Mouse (Mus musculus): Measurements from ENCODE around the gene Qtrt1. TPM values are rescaled to one million over a fixed set of nuclear protein-coding genes. Genes with fewer than 3 reads are reported as not detected.

Gene Qtrt1
- 46.9 and 55.9 TPM in 2 replicates for polyA plus RNA-seq (2015; fragmentation: Nextera tagmentation; extraction: Ambion mirVana)

DNA sequence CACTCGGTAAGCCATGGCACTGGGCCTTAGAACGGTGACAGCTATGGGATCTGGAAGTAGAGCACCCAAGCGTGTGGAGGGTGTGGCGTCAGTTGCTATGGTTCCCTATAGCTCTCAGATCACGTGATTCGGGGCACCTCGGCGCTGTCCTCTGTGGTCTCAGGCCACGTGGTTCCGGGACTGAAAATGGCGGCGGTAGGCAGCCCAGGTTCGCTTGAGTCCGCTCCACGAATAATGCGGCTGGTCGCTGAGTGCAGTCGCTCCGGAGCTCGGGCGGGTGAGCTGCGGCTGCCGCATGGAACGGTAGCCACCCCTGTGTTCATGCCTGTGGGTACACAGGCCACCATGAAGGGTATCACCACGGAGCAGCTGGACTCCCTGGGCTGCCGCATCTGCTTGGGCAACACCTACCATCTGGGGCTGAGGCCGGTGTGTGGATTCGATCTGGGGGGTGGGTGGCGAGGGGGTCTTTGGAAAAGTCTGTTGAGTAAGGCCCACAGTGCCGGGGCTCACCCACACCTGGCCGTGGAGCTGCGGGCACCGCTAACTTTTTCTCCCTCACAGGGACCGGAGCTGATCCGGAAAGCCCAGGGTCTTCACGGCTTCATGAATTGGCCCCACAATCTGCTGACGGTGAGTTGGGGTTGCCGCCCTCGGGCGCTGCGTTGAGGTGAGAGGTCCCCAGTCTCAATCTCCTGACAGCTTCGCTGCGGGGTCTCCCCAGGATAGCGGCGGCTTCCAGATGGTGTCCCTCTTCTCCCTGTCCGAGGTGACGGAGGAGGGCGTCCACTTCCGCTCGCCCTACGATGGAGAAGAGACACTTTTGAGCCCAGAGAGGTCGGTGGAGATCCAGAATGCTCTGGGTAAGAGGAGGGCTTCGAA, at the start of gene Qtrt1:
Gene Qtrt1 (plus strand): TSS at position 169 of the 882 bp plus-strand sequence.
- no peaks in the 10 kb centered on the region for H3K9me3 ChIP-seq (replicated peaks)
- peaks cover 36% of the 10 kb centered on the region for H3K36me3 ChIP-seq (ENCODE audit: poor library complexity, severe bottlenecking)
- peak within 1 kb of the TSS; percentile 78 for H3K4me3 ChIP-seq
- peak; percentile 97 for ATAC-seq
- H3K27ac ChIP-seq = peak within 1 kb of the TSS; percentile 73
- peak within 1 kb of the TSS; percentile 86 for H3K4me2 ChIP-seq
- H3K4me1 ChIP-seq = peaks cover 22% of the 10 kb centered on the region
- WGBS = 2% methylated on average over 53 of the region's 53 CpGs
- H3K27me3 ChIP-seq = no peaks in the 10 kb centered on the region
- peak within 1 kb of the TSS; percentile 84 for H3K9ac ChIP-seq

DNA sequence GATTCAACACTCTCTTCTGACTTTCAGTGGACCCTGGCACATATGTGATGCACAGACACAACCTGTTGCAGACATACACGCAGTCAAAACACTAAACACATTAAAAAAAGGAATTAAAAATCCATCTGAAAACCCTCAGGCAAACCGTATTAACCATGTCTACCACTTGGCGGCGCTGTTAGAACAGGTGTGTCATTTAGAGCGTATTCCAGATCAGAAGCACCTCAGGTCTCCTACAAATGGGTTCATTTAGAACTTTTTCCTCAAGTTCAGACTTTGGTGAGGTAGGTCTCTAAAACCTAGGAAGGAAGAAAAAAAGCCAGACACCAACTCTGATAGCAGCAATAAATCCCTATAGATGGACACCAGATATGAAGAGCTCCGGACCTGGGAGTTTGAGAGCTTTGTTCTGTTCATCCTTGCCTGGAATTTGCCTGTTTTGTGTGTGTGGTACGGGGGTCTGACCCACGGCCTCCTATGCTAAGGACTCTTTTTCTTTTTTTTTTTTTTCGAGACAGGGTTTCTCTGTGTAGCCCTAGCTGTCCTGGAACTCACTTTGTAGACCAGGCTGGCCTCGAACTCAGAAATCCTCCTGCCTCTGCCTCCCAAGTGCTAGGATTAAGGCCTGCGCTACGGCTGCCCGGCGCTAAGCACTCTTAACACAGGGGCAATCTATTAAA, 45.0 kb upstream of the Qtrt1 start:
- peaks cover 3% of the 10 kb centered on the region for H3K36me3 ChIP-seq (ENCODE audit: poor library complexity, severe bottlenecking)
- H3K4me1 ChIP-seq = peaks cover 22% of the 10 kb centered on the region
- peak overlapping the region; percentile 88 for H3K27ac ChIP-seq
- H3K4me2 ChIP-seq = peak overlapping the region; percentile 61
- peaks cover 4% of the 10 kb centered on the region; the same call in 1 of the 2 replicates for H3K27me3 ChIP-seq
- no peaks in the 10 kb centered on the region for H3K9me3 ChIP-seq (replicated peaks)
- H3K9ac ChIP-seq = peak overlapping the region; percentile 28; the same call in 1 of the 2 replicates
- peak overlapping the region; percentile 93 for H3K4me3 ChIP-seq
- WGBS = 37% methylated on average over 14 of the region's 14 CpGs
- ATAC-seq = peak; percentile 29

DNA sequence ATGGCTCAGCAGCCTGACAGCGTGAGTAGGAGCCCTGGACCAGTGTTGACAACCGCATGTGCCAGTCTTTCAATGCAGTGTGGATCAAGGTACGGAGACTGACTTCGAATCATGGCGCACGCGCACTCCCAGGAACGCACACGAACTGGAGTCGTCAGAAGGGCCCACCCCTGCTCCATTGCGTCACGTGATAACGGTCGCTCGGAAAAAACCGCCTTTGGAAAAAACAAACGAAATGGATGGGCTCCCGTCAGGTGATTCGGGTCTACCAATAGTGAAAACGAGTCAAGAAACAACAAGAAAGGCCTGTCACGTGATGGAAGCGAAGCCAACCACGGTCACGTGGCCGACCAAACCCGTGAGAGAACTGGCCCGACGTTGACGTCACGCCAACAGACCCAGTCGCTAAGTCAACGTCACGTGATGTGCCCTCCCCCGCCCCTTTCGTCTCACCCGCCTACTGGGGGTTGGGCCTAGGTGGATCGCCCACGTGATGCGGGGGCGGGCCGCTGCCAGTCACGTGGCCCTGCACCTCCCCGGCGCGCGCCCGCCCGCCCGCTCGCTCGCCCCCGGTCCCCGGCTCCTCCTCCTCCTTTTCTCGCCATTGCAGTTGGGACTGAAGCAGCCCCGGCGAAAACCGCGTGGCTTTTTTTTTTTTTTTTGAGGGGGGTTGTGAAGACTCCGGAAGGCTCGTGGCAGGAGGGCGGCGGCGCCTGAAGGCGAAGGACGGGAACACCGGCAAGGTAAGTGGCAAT, 44.1 kb upstream of the Qtrt1 start, which contains the start of gene Ilf3:
Gene Ilf3 (plus strand): TSS at position 515 of the 755 bp plus-strand sequence.
- Histone ChIP-seq H3K27me3 (no peaks in the 10 kb centered on the region; the same call in 1 of the 2 replicates), H3K4me3 (peak within 1 kb of the TSS; percentile 93), H3K27ac (peak within 1 kb of the TSS; percentile 93), H3K9ac (peak within 1 kb of the TSS; percentile 90), H3K4me1 (peaks cover 27% of the 10 kb centered on the region), H3K9me3 (replicated peaks) (no peaks in the 10 kb centered on the region), H3K36me3 (ENCODE audit: poor library complexity, severe bottlenecking) (peaks cover 11% of the 10 kb centered on the region), H3K4me2 (peak within 1 kb of the TSS; percentile 91)
- WGBS = under 1% methylated on average over 66 of the region's 66 CpGs
- ATAC-seq = peak; percentile 92

DNA sequence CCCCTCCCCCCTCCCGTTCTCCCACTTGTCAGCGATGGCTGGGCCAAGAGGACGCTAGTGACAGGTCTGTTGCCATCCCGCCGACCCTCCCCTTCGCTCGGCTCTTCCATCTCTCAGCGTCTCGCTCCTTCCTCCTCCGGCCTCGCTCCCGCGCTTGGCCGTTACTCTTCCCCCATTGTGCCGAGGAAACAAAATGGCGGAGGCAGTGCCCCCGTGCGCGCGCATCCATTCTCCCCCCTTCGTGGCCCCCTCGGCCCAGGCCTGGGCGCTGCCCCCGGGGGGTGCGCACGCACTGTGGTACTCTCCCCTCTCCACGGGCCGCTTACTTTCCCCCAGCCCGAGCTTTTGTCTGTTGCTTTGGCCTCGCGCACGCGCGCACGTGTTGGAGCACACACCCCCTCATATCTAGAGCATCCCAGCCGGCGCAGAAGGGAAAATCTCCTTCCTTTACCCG, 43.5 kb upstream of the Qtrt1 start:
- Histone ChIP-seq H3K4me3 (peak overlapping the region; percentile 93), H3K36me3 (ENCODE audit: poor library complexity, severe bottlenecking) (peaks cover 17% of the 10 kb centered on the region), H3K4me2 (peak overlapping the region; percentile 91), H3K9me3 (replicated peaks) (no peaks in the 10 kb centered on the region), H3K4me1 (peaks cover 34% of the 10 kb centered on the region), H3K27ac (peak overlapping the region; percentile 93), H3K9ac (peak overlapping the region; percentile 90), H3K27me3 (no peaks in the 10 kb centered on the region; the same call in 1 of the 2 replicates)
- under 1% methylated on average over 38 of the region's 38 CpGs for WGBS
- ATAC-seq = peak; percentile 59

DNA sequence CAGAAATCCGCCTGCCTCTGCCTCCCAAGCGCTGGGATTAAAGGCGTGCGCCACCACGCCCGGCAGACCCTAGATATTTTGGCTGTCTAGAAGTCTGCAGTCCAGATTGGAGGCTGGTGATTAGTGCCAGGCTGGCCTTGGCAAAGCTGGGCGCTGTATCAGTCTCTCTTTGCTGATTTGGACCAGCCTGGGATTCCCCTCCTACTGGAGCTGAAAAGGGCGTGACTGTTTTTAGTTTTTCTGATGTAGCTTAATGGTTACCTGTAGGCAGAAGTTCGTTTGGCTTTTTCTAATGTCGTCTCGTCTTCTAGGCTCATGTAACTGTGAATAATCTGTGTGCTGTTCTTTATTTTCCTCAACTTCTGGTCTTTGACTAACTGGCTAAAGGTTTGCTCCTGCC, 42.6 kb upstream of the Qtrt1 start:
- 65% methylated on average over 11 of the region's 11 CpGs for WGBS
- H3K4me1 ChIP-seq = peaks cover 36% of the 10 kb centered on the region
- peak overlapping the region; percentile 93 for H3K4me3 ChIP-seq
- ATAC-seq = no peak
- H3K27me3 ChIP-seq = no peaks in the 10 kb centered on the region; the same call in 1 of the 2 replicates
- H3K36me3 ChIP-seq (ENCODE audit: poor library complexity, severe bottlenecking) = peaks cover 20% of the 10 kb centered on the region
- peak overlapping the region; percentile 91 for H3K4me2 ChIP-seq
- H3K9ac ChIP-seq = peak overlapping the region; percentile 90
- H3K27ac ChIP-seq = no peak overlapping the region
- no peaks in the 10 kb centered on the region for H3K9me3 ChIP-seq (replicated peaks)

DNA sequence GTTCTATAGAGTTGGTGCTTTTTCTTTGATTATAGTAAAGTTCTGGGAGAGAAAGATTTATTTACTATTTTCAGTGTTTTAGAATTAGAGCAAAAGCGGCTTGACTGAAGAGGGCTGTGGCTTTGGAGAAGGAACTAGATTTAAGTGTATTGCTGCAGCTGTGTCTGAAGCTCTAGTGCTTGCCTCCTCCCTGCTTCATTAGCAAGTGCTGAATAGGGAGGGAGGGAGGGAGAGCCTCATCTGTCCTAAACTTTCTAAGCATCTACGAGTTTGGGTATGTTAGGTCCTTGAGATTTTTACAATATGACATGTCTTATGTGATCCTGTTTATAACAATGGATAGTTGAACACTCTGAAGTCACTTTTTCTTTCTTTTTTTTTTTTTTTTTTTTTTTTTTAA, 40.8 kb upstream of the Qtrt1 start:
- Histone ChIP-seq H3K4me2 (peak overlapping the region; percentile 91), H3K9ac (0 out of 2 replicates have a peak overlapping the region, but pooled peaks have one; percentile 16), H3K9me3 (replicated peaks) (no peaks in the 10 kb centered on the region), H3K4me3 (peak overlapping the region; percentile 17), H3K27me3 (no peaks in the 10 kb centered on the region), H3K4me1 (peaks cover 36% of the 10 kb centered on the region), H3K36me3 (ENCODE audit: poor library complexity, severe bottlenecking) (peaks cover 20% of the 10 kb centered on the region), H3K27ac (no peak overlapping the region)
- 81% methylated on average over 2 of the region's 2 CpGs for WGBS
- no peak for ATAC-seq

DNA sequence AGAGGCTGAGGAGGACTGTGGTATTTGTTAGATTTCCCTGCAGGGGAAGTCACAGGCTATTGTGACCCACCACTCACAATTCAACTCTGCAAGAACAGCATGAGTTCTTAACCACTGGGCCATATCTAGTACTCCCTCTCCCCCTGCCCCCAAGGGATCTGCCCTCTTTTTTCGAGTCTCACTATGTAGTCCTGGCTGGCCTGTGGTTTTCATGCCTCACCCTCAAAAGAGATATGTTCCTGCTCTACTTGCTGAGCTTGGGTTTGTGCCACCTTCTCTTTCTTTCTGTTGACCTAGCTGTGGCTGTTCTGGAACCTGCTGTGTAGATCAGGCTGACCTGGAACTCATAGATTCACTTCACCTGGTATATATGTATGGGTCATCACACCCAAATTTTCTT, 39.1 kb upstream of the Qtrt1 start:
- no peak overlapping the region for H3K9ac ChIP-seq
- 79% methylated on average over 1 of the region's 1 CpGs for WGBS
- peaks cover 20% of the 10 kb centered on the region for H3K36me3 ChIP-seq (ENCODE audit: poor library complexity, severe bottlenecking)
- no peak for ATAC-seq
- peaks cover 41% of the 10 kb centered on the region for H3K4me1 ChIP-seq
- H3K4me2 ChIP-seq = no peak overlapping the region
- no peak overlapping the region for H3K27ac ChIP-seq
- no peak overlapping the region for H3K4me3 ChIP-seq
- no peaks in the 10 kb centered on the region for H3K27me3 ChIP-seq
- no peaks in the 10 kb centered on the region for H3K9me3 ChIP-seq (replicated peaks)

DNA sequence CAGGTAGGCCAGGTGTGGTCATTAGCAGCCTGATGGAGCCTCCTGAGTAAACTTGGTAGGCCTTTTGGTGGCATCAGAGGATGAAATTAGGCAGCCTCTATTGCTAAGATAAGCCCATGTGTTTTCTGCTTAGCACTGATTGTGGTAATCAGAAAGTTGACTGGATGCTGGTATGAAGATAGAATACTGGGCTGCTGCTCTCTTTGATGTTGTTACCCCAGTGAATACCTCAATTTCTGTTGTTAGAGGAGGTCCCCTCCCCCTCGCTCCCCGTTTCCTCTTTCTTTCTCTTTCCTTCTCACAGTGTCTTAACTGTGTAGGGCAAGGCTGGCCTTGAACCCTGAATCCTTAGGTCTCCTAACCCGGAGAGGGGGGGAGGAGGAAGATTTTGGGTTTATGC, 32.4 kb upstream of the Qtrt1 start:
- Histone ChIP-seq H3K27me3 (no peaks in the 10 kb centered on the region), H3K9ac (no peak overlapping the region), H3K4me3 (no peak overlapping the region), H3K9me3 (replicated peaks) (no peaks in the 10 kb centered on the region), H3K36me3 (ENCODE audit: poor library complexity, severe bottlenecking) (peaks cover 13% of the 10 kb centered on the region), H3K27ac (no peak overlapping the region), H3K4me1 (peaks cover 26% of the 10 kb centered on the region), H3K4me2 (no peak overlapping the region)
- ATAC-seq = no peak
- 90% methylated on average over 3 of the region's 3 CpGs for WGBS

DNA sequence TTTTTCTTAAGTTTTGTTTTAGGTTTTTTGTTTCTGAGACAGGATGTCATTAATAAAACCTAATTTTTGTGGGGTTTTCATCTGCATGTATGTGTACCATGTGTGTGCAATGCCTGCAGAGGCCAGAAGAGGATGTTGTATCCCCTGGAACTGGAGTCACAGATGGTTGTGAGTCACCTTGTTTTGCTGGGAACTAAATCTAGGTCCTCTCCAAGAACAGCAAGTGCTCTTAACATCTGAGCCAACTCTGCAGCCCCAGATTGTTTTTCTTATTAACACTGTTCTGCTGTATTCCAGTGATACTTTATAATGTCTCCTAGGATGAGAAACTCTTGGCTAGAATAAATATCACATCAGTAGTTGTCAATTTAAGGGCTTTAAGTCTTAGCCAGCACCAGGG, 30.8 kb upstream of the Qtrt1 start:
- Histone ChIP-seq H3K4me1 (peaks cover 28% of the 10 kb centered on the region), H3K36me3 (ENCODE audit: poor library complexity, severe bottlenecking) (peaks cover 13% of the 10 kb centered on the region), H3K9me3 (replicated peaks) (no peaks in the 10 kb centered on the region), H3K4me2 (no peak overlapping the region), H3K9ac (no peak overlapping the region), H3K4me3 (no peak overlapping the region), H3K27ac (no peak overlapping the region), H3K27me3 (no peaks in the 10 kb centered on the region)
- no peak for ATAC-seq

DNA sequence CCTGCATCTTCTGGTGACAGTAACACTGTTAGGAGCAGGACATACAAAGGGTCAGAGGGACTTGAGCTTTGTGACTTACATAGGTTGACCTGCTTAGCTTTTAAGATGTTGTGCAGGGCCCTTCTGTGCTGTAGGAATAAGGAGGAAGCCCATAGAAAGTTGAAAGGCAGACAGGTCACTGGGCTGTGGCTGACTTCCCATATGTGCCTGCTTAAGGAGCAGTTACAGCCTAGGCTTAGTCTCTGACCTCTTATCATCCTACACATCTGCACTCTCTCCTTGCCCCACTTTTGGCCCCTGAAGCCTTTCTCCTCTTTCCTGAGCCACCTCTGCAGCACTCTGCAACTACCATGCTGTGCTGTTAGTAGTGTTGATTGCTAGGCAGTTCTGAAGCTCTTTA, 27.7 kb upstream of the Qtrt1 start:
- Histone ChIP-seq H3K4me1 (peaks cover 14% of the 10 kb centered on the region), H3K36me3 (ENCODE audit: poor library complexity, severe bottlenecking) (peaks cover 22% of the 10 kb centered on the region), H3K27me3 (no peaks in the 10 kb centered on the region), H3K4me2 (no peak overlapping the region), H3K9ac (no peak overlapping the region), H3K9me3 (replicated peaks) (no peaks in the 10 kb centered on the region), H3K27ac (no peak overlapping the region), H3K4me3 (no peak overlapping the region)
- no peak for ATAC-seq

DNA sequence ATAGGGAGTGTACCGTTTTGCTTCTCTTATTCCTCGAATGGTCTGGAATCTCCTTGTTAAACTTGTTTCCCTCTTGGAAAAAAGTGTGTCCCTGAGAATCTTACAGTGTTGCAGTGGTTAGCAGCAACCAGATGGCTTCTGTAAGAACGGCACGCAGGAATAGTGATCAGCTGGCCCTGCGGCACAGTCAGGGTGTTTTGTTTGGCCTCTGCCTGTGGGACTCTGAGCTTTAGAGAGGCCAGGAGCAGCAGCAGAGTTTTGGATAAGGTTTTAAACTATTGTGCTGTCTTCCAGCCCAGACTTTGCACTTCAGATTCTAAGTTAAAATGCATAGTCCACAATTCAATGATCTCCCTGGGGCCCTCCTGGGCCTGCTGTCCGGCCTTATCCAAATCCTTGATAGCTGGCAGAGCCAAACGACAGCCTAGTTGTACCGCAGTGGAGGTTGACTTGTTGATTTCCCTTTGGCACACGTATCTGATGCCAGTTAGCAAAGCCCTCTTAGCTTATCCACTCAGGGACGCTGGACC, 18.9 kb upstream of the Qtrt1 start:
- peaks cover 99% of the 10 kb centered on the region for H3K36me3 ChIP-seq (ENCODE audit: poor library complexity, severe bottlenecking)
- no peak overlapping the region for H3K4me2 ChIP-seq
- H3K27me3 ChIP-seq = no peaks in the 10 kb centered on the region
- H3K9me3 ChIP-seq (replicated peaks) = no peaks in the 10 kb centered on the region
- H3K4me1 ChIP-seq = no peaks in the 10 kb centered on the region
- WGBS = 93% methylated on average over 10 of the region's 10 CpGs
- H3K4me3 ChIP-seq = no peak overlapping the region
- H3K27ac ChIP-seq = no peak overlapping the region
- ATAC-seq = no peak
- H3K9ac ChIP-seq = no peak overlapping the region
